Mouse (Mus musculus): ENCODE results near the gene Ankrd39.

DNA sequence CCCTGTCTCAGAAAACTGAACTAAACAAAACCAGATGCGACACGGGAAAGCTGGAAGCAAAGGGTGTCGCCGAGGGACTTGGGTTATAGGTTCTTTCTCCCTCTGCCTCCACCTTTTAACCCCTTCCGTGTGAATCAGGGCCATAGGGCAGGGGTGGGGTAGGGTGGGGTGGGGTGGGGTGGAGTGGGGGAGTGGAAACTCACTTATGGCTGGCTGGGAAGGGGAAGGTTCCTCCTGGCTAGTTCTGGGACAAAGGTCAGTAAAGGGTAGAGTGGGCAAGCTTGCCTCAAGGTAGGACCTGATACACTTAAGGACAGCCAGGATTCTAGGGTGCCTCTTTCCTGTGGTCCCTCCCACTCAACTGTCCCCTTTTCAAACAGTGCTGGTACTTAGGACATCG lies 53.9 kb downstream of the Ankrd39 start:
- TF ChIP-seq POLR2A (IDR thresholded peaks at IDR 0.05; ENCODE audit: insufficient read depth, low read depth, low read length): no peak
- no peak for TF ChIP-seq CTCF (IDR thresholded peaks at IDR 0.05)
